Mouse (Mus musculus): ENCODE measurements at regions not wholly inside any gene's neighbourhood (a gene's known extent, or its start where the extent isn't known, plus 50 kb on each side); places are given as distances from the start of the nearest gene placed in this dataset.
"Not testable (repeated sequence)": the region's sequence is repeated elsewhere in the genome, so short reads cannot be mapped to it uniquely, and the experiment has no call there.

DNA sequence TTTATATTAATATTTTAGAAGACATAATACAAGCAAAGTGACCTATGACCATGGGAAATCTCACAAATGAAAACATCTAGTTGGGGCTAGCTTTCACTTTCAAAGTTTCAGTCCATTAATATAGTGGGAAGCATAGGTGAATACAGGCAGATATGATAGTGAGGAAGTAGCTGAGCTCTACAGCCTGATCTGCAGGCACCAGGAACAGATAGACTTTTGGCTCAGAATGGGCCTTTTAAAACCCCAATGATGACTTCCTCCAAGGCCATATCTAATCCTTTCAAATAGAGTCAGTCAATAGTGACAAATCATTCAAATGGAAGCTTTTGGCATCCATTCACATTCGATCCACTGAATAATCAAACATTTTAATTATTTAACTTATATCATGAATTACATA lies 581.6 kb upstream of the Pcdh17 start:
- H3K9ac ChIP-seq (ENCODE audit: low read length) = no peak overlapping the region
- H3K27me3 ChIP-seq (ENCODE audit: control insufficient read depth, insufficient read depth, low read length) = no peaks in the 10 kb centered on the region
- 72% methylated on average over 1 of the region's 1 CpGs for WGBS
- H3K4me1 ChIP-seq (ENCODE audit: control insufficient read depth, insufficient read depth, low read length) = no peaks in the 10 kb centered on the region
- no peaks in the 10 kb centered on the region for H3K9me3 ChIP-seq (replicated peaks; ENCODE audit: control insufficient read depth, low read length)
- H3K36me3 ChIP-seq (ENCODE audit: control insufficient read depth, insufficient read depth, low read length) = no peaks in the 10 kb centered on the region
- no peak for ATAC-seq (ENCODE audit: insufficient read depth, low FRiP score)
- H3K27ac ChIP-seq (ENCODE audit: low read length) = no peak overlapping the region
- no peak overlapping the region for H3K4me3 ChIP-seq (replicated peaks; ENCODE audit: low read length)
- H3K4me2 ChIP-seq (ENCODE audit: low read depth, low read length) = no peak overlapping the region

- Histone ChIP-seq H3K4me3 (replicated peaks; ENCODE audit: low read length) (no peak overlapping the region), H3K36me3 (ENCODE audit: control insufficient read depth, insufficient read depth, low read length) (no peaks in the 10 kb centered on the region), H3K9me3 (replicated peaks; ENCODE audit: control insufficient read depth, low read length) (no peaks in the 10 kb centered on the region), H3K4me2 (ENCODE audit: low read depth, low read length) (no peak overlapping the region), H3K9ac (ENCODE audit: low read length) (no peak overlapping the region), H3K27ac (ENCODE audit: low read length) (no peak overlapping the region), H3K27me3 (ENCODE audit: control insufficient read depth, insufficient read depth, low read length) (no peaks in the 10 kb centered on the region), H3K4me1 (ENCODE audit: control insufficient read depth, insufficient read depth, low read length) (no peaks in the 10 kb centered on the region)
- no peak for ATAC-seq (ENCODE audit: insufficient read depth, low FRiP score)
- WGBS = 62% methylated on average over 2 of the region's 2 CpGs
Measured at GRCm38 (mm10) chr14:83862653-83863052, 580.7 kb upstream of the Pcdh17 start.

DNA sequence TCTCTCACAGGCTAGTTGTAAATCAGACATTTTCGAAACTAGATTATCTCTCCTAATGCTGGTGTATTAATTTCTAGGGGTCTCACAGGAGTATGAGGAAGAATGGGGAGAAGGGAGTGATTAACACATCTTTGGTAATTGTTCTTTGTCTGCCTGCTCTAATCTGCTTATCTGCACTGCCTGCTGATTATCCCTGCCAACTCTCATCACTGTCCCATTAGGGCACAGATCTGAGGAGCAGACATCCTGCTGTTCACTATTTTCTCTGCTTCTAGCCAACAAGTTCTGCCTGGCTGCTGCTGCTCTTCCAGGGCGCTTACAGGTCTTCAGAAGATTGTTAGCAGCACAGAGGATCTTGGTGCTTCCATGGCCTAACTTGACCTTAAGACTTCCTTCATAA lies 557.0 kb upstream of the Pcdh17 start:
- Histone ChIP-seq H3K9me3 (replicated peaks; ENCODE audit: control insufficient read depth, low read length) (no peaks in the 10 kb centered on the region), H3K36me3 (ENCODE audit: control insufficient read depth, insufficient read depth, low read length) (no peaks in the 10 kb centered on the region), H3K4me3 (replicated peaks; ENCODE audit: low read length) (no peak overlapping the region), H3K27ac (ENCODE audit: low read length) (no peak overlapping the region), H3K27me3 (ENCODE audit: control insufficient read depth, insufficient read depth, low read length) (no peaks in the 10 kb centered on the region), H3K4me2 (ENCODE audit: low read depth, low read length) (no peak overlapping the region), H3K9ac (ENCODE audit: low read length) (no peak overlapping the region), H3K4me1 (ENCODE audit: control insufficient read depth, insufficient read depth, low read length) (no peaks in the 10 kb centered on the region)
- ATAC-seq (ENCODE audit: insufficient read depth, low FRiP score) = no peak
- 69% methylated on average over 2 of the region's 2 CpGs for WGBS

DNA sequence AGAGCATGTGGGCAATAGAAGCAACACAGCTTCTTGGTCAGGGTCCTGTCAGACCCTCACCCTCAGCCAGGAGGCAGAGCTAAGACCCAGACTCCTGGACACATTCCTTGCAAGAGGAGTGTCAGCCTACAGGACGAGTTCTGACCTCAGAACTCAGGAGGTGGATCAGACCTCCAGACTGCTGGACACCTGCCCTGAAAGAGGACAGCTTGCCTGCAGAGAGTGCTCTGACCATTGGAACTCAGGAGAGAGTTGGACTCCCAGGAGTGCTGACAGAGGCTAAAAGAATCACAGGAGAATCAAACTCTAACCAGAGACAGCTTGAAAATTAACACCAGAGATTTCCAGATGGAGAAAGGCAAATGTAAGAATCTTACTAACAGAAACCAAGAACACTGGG lies 542.7 kb upstream of the Pcdh17 start:
- not testable (repeated sequence) for H3K4me2 ChIP-seq (ENCODE audit: low read depth, low read length); ATAC-seq (ENCODE audit: insufficient read depth, low FRiP score); H3K9ac ChIP-seq (ENCODE audit: low read length); H3K4me3 ChIP-seq (replicated peaks; ENCODE audit: low read length); H3K27me3 ChIP-seq (ENCODE audit: control insufficient read depth, insufficient read depth, low read length); H3K27ac ChIP-seq (ENCODE audit: low read length); H3K9me3 ChIP-seq (replicated peaks; ENCODE audit: control insufficient read depth, low read length); H3K4me1 ChIP-seq (ENCODE audit: control insufficient read depth, insufficient read depth, low read length); H3K36me3 ChIP-seq (ENCODE audit: control insufficient read depth, insufficient read depth, low read length)
- WGBS = 27% methylated on average over 1 of the region's 1 CpGs

DNA sequence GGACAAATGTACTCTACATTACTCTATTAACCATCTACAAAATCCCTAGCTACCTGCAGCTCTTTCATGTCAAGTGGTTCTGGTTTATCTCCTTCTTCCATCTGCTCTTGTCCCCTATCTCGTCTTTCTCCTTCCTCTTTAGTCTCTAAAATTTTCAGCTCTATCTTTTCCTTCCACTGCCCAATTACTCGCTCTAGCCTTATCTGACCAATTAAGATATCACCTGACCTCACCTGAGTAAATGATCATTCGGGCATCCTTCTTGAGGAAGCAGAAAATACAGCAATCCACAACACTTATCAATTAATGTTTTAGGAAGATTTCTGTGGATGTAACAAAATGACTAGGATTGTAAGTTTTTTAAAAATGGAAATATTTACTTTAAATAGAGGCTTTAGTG lies 500.3 kb upstream of the Pcdh17 start:
- Histone ChIP-seq H3K9me3 (replicated peaks; ENCODE audit: control insufficient read depth, low read length) (no peaks in the 10 kb centered on the region), H3K4me3 (replicated peaks; ENCODE audit: low read length) (no peak overlapping the region), H3K9ac (ENCODE audit: low read length) (no peak overlapping the region), H3K36me3 (ENCODE audit: control insufficient read depth, insufficient read depth, low read length) (no peaks in the 10 kb centered on the region), H3K4me1 (ENCODE audit: control insufficient read depth, insufficient read depth, low read length) (no peaks in the 10 kb centered on the region), H3K27me3 (ENCODE audit: control insufficient read depth, insufficient read depth, low read length) (no peaks in the 10 kb centered on the region), H3K27ac (ENCODE audit: low read length) (no peak overlapping the region), H3K4me2 (ENCODE audit: low read depth, low read length) (no peak overlapping the region)
- 69% methylated on average over 3 of the region's 3 CpGs for WGBS
- ATAC-seq (ENCODE audit: insufficient read depth, low FRiP score) = no peak

DNA sequence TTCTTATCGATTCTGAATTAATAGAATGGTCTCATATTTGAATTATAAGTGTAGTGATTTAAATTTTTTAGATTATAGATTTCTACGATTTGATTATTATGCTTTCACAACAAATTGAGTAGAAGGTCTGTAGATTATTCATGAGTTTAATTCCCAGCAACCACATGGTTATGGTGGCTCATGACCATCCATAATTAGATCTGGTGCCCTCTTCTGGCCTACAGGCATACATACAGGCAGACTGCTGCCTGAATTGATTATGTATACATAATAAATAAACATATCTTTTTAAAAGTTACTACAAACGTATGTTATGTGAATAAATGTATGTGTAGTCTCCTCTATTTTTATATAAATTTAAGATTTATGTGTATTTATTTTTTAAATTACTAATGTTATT lies 499.2 kb upstream of the Pcdh17 start:
- no peak overlapping the region for H3K9ac ChIP-seq (ENCODE audit: low read length)
- H3K4me2 ChIP-seq (ENCODE audit: low read depth, low read length) = no peak overlapping the region
- 61% methylated on average over 3 of the region's 3 CpGs for WGBS
- no peak for ATAC-seq (ENCODE audit: insufficient read depth, low FRiP score)
- H3K9me3 ChIP-seq (replicated peaks; ENCODE audit: control insufficient read depth, low read length) = no peaks in the 10 kb centered on the region
- no peaks in the 10 kb centered on the region for H3K36me3 ChIP-seq (ENCODE audit: control insufficient read depth, insufficient read depth, low read length)
- no peaks in the 10 kb centered on the region for H3K27me3 ChIP-seq (ENCODE audit: control insufficient read depth, insufficient read depth, low read length)
- H3K4me3 ChIP-seq (replicated peaks; ENCODE audit: low read length) = no peak overlapping the region
- H3K4me1 ChIP-seq (ENCODE audit: control insufficient read depth, insufficient read depth, low read length) = no peaks in the 10 kb centered on the region
- no peak overlapping the region for H3K27ac ChIP-seq (ENCODE audit: low read length)

DNA sequence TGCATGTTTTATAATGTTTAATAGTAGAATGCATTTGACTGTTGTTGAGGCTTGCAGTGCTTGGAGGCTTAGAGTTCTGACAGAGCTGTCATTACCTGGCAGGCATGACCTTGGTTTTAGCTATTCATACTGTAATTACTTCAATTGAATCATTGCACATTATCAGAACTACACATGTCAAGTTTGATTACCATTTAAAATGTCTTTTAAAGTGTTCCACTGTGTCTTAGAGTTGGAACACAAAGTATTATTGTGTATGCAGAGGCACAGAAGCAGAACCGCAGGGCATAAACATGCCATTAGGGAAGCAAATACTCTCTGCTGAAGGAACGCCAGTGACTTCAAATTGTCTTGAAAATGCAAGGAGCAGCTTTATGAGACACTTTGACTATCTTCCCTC lies 493.7 kb upstream of the Pcdh17 start:
- Histone ChIP-seq H3K36me3 (ENCODE audit: control insufficient read depth, insufficient read depth, low read length) (no peaks in the 10 kb centered on the region), H3K4me1 (ENCODE audit: control insufficient read depth, insufficient read depth, low read length) (no peaks in the 10 kb centered on the region), H3K9me3 (replicated peaks; ENCODE audit: control insufficient read depth, low read length) (no peaks in the 10 kb centered on the region), H3K9ac (ENCODE audit: low read length) (no peak overlapping the region), H3K4me3 (replicated peaks; ENCODE audit: low read length) (no peak overlapping the region), H3K4me2 (ENCODE audit: low read depth, low read length) (no peak overlapping the region), H3K27me3 (ENCODE audit: control insufficient read depth, insufficient read depth, low read length) (no peaks in the 10 kb centered on the region), H3K27ac (ENCODE audit: low read length) (no peak overlapping the region)
- ATAC-seq (ENCODE audit: insufficient read depth, low FRiP score) = no peak
- 80% methylated on average over 2 of the region's 2 CpGs for whole genome bisulfite sequencing

- ATAC-seq (ENCODE audit: insufficient read depth, low FRiP score) = peak; percentile 77
Measured at GRCm38 (mm10) chr14:83959111-83959510, 484.3 kb upstream of the Pcdh17 start.

GRCm38 (mm10) chr14:83983566-83983965 lies 459.8 kb upstream of the Pcdh17 start:
- WGBS = 84% methylated on average over 3 of the region's 3 CpGs
- Histone ChIP-seq H3K9me3 (replicated peaks; ENCODE audit: control insufficient read depth, low read length) (no peaks in the 10 kb centered on the region), H3K4me3 (replicated peaks; ENCODE audit: low read length) (no peak overlapping the region), H3K36me3 (ENCODE audit: control insufficient read depth, insufficient read depth, low read length) (no peaks in the 10 kb centered on the region), H3K27me3 (ENCODE audit: control insufficient read depth, insufficient read depth, low read length) (no peaks in the 10 kb centered on the region), H3K9ac (ENCODE audit: low read length) (no peak overlapping the region), H3K4me2 (ENCODE audit: low read depth, low read length) (no peak overlapping the region), H3K4me1 (ENCODE audit: control insufficient read depth, insufficient read depth, low read length) (no peaks in the 10 kb centered on the region), H3K27ac (ENCODE audit: low read length) (no peak overlapping the region)
- ATAC-seq (ENCODE audit: insufficient read depth, low FRiP score) = no peak

More at GRCm38 (mm10) chr14:83959111-83959510, 484.3 kb upstream of the Pcdh17 start:
- Histone ChIP-seq H3K4me1 (ENCODE audit: control insufficient read depth, insufficient read depth, low read length) (no peaks in the 10 kb centered on the region), H3K36me3 (ENCODE audit: control insufficient read depth, insufficient read depth, low read length) (no peaks in the 10 kb centered on the region), H3K4me3 (replicated peaks; ENCODE audit: low read length) (no peak overlapping the region), H3K27me3 (ENCODE audit: control insufficient read depth, insufficient read depth, low read length) (no peaks in the 10 kb centered on the region), H3K27ac (ENCODE audit: low read length) (no peak overlapping the region), H3K9ac (ENCODE audit: low read length) (no peak overlapping the region), H3K9me3 (replicated peaks; ENCODE audit: control insufficient read depth, low read length) (no peaks in the 10 kb centered on the region), H3K4me2 (ENCODE audit: low read depth, low read length) (no peak overlapping the region)
- WGBS = 45% methylated on average over 3 of the region's 3 CpGs

Data from stomach, embryonic 16.5 days (tissue).